Mouse (Mus musculus): ENCODE data around the gene Clip2.
A peak's percentile ranks its signal among the peaks of the same experiment; 100 is the strongest.

The Clip2 gene

DNA sequence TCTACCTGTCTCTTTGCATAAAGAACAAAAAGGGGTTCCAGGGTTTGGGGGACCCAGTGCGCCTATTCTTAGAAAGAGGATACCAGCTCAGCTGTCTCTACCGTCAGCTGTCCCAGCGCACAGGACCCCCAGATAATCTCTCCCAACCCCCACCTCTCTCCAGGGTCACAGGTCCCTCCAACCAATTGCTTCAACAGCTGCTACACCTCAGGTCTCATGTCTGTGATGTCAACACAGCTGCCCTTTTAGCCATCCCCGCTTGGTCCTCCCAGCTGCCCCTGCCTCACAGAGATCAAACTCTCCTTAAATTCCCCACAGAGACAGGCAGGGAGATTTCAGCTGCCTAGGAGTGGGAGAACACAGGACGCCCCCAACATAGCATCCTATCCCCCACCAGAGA lies 28.5 kb downstream of the Clip2 start:
- no peak for DNase-seq

- no peak for DNase-seq
Measured at GRCm38 (mm10) chr5:134522524-134522923, 29.7 kb downstream of the Clip2 start.

DNA sequence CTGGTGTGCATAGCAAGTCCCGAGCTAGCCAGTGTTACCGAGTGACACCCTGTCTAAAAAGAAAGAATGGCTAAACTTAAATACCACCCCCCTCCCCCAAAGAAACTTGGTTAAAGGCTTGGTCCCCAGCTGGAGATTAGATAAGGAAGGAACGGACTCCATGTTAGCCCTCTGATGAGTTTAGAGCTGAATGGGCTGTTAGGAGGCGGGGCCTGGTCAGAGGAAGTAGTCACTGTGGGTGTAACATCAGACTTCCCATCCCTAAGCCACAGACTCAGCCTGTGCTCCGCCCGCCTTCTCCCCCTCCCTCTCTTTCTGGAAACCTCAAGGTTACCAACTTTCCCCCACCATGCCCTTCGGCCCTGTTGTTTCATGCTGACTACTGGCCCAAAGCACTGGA lies 30.4 kb downstream of the Clip2 start:
- no peak for DNase-seq

GRCm38 (mm10) chr5:134521131-134521530 lies 31.1 kb downstream of the Clip2 start:
- no peak for DNase-seq

DNA sequence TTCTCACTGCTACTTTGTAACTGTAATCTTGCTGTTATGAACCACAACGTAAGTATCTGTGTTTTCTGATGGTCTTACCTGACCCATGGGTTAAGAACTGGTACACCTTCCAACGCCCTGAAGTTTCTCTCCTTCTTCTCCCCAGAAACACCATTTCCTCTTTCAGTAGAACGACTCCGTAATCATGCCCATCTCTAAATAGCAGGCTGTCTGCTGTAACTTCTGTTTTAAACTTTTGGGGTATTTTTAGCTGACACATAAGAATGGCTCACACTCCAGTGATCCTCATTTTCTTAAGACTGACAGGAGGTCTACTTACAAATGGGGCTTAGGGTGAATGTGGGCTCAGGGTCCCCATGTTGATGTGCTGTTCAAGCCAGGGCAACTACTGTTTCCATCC lies 32.1 kb downstream of the Clip2 start:
- DNase-seq = no peak

GRCm38 (mm10) chr5:134519471-134519870 lies 32.8 kb downstream of the Clip2 start:
- DNase-seq = no peak

DNA sequence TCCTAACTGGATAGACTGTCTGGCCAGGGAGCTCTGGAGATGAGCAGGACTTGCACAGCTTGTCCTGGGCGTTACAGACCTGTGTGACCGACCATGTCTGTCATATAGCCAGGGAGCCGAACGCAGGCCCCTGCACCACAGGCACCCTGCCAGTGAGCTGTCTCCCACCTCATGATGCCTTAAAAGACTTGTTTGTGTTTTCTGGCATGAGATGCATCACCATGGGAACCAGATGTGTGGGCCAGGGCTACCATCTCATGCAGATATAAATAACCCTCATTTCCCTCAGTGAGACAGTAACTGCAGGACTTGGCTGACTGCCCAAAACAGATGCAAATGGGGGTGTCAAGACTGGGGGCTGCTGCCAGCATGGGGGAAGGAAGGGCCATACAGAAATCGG lies 40.1 kb downstream of the Clip2 start:
- DNase-seq = no peak

GRCm38 (mm10) chr5:134510266-134510665 lies 42.0 kb downstream of the Clip2 start:
- no peak for DNase-seq

GRCm38 (mm10) chr5:134508965-134509364 lies 43.3 kb downstream of the Clip2 start:
- no peak for DNase-seq

GRCm38 (mm10) chr5:134507859-134508399 lies 44.3 kb downstream of the Clip2 start:
- no peak for DNase-seq

GRCm38 (mm10) chr5:134507307-134507706 lies 44.9 kb downstream of the Clip2 start:
- peak; percentile 84 to 89 for DNase-seq

DNA sequence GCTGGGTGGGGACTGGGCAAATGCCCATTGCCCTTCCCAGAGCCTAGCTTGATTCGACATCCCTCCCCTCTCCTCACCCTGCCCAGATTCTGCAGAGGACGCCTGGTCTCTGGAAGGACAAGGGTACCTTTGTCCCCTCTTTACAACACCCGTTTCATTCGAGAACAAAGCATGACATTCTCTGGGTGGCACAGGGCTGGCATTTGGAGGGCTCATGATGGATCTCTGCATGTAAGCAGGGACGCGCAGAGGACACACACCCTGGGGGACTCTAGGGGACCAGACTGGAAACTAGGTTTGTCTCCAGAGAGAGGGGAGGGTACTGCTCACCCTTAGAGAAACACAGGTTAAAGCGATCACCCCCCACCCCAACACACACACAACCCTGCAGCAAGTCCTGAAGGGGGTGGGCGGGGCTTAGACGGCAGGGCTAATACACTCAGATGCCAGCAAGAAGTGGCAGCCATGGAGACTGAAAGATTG lies 46.4 kb downstream of the Clip2 start:
- DNase-seq = no peak

- no peak for DNase-seq
Measured at GRCm38 (mm10) chr5:134502591-134502990, 49.6 kb downstream of the Clip2 start.

GRCm38 (mm10) chr5:134501453-134501852 lies 50.8 kb downstream of the Clip2 start:
- peak in 1 of 2 experiments; percentile 34 for DNase-seq

DNA sequence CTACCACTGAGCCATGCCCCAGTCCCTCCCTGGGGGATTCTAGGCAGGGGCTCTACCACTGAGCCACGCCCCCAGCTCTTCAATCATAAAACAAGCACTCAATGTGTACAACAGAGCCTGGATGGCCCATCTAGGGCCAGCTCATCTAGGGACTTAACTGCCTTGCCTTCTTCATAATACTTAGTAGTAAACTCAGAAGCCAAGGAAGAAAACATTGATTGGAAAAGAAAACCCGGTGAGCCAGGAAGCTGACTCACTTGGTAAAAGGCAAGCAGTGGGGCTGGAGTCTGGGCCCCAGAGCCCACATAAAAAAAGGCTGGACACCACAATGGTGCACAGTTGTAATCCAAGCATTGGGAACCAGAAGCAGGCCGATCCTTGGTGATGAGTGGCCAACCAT lies 51.6 kb downstream of the Clip2 start:
- DNase-seq = no peak

- peak; percentile 65 to 76 for DNase-seq
Measured at GRCm38 (mm10) chr5:134500062-134500461, 52.2 kb downstream of the Clip2 start.

- DNase-seq = no peak
Measured at GRCm38 (mm10) chr5:134497026-134497425, 55.2 kb downstream of the Clip2 start.

- DNase-seq = no peak
Measured at GRCm38 (mm10) chr5:134495796-134496195, 56.4 kb downstream of the Clip2 start.

DNA sequence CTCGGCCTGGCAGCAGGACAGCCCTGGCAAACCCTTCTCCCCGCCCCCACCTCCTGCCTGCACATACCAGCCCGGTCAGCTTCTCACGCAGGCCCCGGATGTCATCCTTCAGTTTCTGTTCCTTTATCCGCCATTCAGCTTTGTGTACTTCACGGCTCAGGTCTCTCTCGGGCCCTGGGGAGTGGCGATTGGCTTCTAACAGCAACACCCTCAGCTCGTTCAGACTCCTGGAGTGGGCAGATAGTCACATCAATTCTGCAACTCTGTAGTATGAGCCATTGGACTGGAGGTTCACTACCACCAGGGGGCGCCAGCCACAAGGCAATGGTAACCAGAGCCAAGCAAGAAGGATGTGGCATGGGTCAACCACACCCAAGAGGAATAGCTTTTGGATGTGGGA lies 58.1 kb downstream of the Clip2 start:
- DNase-seq = peak; percentile 91 to 95

- no peak for DNase-seq
Measured at GRCm38 (mm10) chr5:134492956-134493355, 59.3 kb downstream of the Clip2 start.

- peak; percentile 79 to 90 for DNase-seq
Measured at GRCm38 (mm10) chr5:134491712-134492417, 60.4 kb downstream of the Clip2 start.

GRCm38 (mm10) chr5:134491206-134491605 lies 61.0 kb downstream of the Clip2 start:
- no peak for DNase-seq

GRCm38 (mm10) chr5:134490465-134490864 lies 61.8 kb downstream of the Clip2 start:
- peak in 1 of 2 experiments; percentile 52 for DNase-seq

DNA sequence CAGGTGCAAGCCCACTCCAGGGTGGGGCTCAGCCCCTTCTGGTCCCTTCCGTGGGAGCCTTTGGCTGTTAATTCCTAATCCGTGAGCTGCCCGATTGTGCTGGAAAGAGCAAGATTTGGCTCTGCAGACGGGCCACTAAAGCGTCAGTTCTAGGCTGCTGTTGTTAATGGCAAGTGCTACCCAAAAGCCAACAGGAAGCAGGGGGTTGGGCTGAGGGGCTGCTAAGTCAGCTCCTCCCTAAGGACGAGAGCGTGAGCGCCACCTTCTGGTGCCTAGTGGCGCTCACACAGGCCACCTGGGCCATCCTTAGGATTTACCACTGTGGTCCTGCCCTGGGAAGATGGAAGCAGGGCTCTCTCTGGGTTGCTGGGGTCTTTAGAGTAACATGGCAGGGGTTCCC lies 62.7 kb downstream of the Clip2 start:
- DNase-seq = peak in 1 of 2 experiments; percentile 43

DNA sequence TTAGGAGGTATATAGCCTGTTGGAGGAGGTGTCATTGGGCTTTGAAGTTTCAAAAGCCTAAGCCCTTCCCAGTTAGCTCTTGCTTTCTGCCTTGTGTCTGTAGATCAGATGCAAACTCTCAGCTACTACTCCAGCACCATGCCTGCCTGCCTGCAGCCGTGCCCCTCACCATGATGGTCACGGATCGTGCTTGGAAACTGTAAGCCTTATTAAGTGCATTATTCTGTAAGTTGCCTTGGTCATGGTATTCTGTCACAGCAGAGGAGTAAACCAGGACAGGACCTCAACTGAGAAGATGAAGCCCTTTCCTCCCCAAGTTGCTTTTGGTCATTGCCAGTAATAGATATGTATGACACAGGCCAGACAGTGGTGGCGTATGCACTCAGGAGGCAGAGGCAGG lies 63.6 kb downstream of the Clip2 start:
- no peak for DNase-seq

Data from cerebellum, postnatal 25 days (tissue).